Mouse (Mus musculus): ENCODE data around the gene Rbm33. TPM values are rescaled to one million over a fixed set of nuclear protein-coding genes. Genes with fewer than 3 reads are reported as not detected.

The Rbm33 gene
- polyA plus RNA-seq, 1 experiment from 2014 or later, result 16.1 TPM

DNA sequence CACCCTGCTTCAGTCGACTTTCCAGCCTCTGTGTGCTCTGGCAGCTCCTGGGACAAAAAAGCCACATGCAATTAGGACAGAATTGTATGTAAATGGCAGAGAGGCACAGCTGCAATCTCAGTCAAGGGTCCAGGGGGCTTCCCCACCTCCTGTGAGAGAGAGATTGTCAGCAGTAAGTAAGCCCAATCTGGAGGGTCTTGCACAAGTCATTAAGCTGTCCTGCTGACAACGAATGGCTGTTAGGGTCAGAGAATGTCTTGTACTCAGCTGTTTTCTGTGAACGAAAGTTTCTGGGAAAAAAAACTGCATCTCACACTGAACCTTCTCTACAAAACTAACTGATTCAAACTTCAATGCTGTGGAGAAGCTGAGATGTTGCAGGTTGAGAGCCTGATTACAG lies 24.6 kb upstream of the Rbm33 start:
- Histone ChIP-seq H3K27ac (ENCODE audit: low read depth, low read length) (no peak overlapping the region), H3K4me2 (no peak overlapping the region), H3K36me3 (ENCODE audit: control insufficient read depth, insufficient read depth, low read length) (no peaks in the 10 kb centered on the region), H3K4me1 (ENCODE audit: control insufficient read depth, insufficient read depth, low read length) (no peaks in the 10 kb centered on the region), H3K4me3 (ENCODE audit: low read depth, low read length) (no peak overlapping the region), H3K27me3 (ENCODE audit: control insufficient read depth, insufficient read depth, low read length) (peaks cover 2% of the 10 kb centered on the region; the same call in 1 of the 2 replicates), H3K9ac (ENCODE audit: low read depth, low read length) (no peak overlapping the region), H3K9me3 (replicated peaks; ENCODE audit: control insufficient read depth, low read length) (no peaks in the 10 kb centered on the region)
- ATAC-seq (replicated peaks; ENCODE audit: insufficient number of reproducible peaks, low FRiP score, low TSS enrichment), result no peak
- WGBS (ENCODE audit: insufficient replicate concordance), result 47% methylated on average over 3 of the region's 3 CpGs

DNA sequence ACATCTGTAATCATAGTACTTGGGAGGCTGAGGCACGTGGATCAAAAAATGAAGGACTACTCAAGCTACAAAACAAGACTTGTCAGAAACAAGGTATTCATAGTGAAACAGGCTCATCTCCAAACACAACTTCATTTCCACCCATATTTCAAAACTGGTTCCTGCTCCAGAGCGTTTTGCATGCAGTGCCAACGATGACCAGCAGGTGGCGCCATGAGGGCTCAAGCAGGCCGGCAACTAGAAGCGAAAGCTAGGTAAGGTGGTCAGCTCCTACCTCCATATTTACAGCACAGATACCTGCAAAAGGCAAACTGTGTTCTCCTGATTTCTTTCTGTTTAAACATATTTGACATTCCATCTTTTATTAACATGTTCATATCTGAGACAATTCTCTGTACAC lies 22.9 kb upstream of the Rbm33 start:
- Histone ChIP-seq H3K9me3 (replicated peaks; ENCODE audit: control insufficient read depth, low read length) (no peaks in the 10 kb centered on the region), H3K9ac (ENCODE audit: low read depth, low read length) (no peak overlapping the region), H3K27ac (ENCODE audit: low read depth, low read length) (no peak overlapping the region), H3K27me3 (ENCODE audit: control insufficient read depth, insufficient read depth, low read length) (peaks cover 2% of the 10 kb centered on the region; the same call in 1 of the 2 replicates), H3K36me3 (ENCODE audit: control insufficient read depth, insufficient read depth, low read length) (no peaks in the 10 kb centered on the region), H3K4me3 (ENCODE audit: low read depth, low read length) (no peak overlapping the region), H3K4me1 (ENCODE audit: control insufficient read depth, insufficient read depth, low read length) (no peaks in the 10 kb centered on the region), H3K4me2 (no peak overlapping the region)
- ATAC-seq (replicated peaks; ENCODE audit: insufficient number of reproducible peaks, low FRiP score, low TSS enrichment), result no peak
- 9% methylated on average over 6 of the region's 6 CpGs for WGBS (ENCODE audit: insufficient replicate concordance)

DNA sequence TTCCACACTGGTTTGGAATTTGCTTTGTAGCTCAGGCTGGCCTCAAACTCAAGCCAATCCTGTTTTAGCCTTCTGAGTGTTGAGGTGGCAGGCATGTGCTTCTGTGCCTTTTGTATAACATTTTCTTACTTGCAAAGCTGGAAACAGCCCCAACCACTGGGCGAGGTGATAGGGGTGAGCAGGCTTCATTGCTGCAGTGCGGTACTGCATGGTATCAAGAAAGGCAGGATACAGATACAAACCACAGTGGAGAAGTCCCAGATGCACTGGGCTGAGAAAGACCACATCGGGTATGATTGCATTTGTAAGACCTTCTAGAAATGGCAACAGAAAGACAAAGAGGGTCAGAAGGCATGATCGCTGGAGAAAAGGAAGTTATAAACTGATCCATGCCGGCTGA lies 18.8 kb upstream of the Rbm33 start:
- no peaks in the 10 kb centered on the region for H3K27me3 ChIP-seq (ENCODE audit: control insufficient read depth, insufficient read depth, low read length)
- 67% methylated on average over 5 of the region's 5 CpGs for WGBS (ENCODE audit: insufficient replicate concordance)

DNA sequence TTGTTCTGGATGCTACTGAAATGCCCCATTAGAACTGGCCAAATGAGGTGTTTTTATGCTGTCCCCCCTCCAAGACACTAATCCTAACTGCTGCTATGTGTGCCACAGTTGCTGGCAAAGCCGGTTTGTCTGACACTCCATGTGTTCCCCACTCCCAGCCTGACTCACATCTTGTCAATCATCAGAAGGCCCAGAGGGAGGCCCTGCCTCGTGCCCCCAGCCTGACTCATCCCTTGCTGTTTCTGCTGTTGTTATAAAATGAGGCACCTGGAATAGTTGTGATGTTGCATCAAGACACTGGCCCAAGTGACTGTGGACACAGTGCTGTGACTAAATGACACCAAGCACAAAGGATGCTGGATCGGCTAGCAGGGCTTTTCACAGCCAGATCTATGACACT lies 18.2 kb upstream of the Rbm33 start:
- Histone ChIP-seq H3K27me3 (ENCODE audit: control insufficient read depth, insufficient read depth, low read length) (no peaks in the 10 kb centered on the region), H3K27ac (ENCODE audit: low read depth, low read length) (no peak overlapping the region), H3K9me3 (replicated peaks; ENCODE audit: control insufficient read depth, low read length) (no peaks in the 10 kb centered on the region), H3K4me3 (ENCODE audit: low read depth, low read length) (no peak overlapping the region), H3K4me1 (ENCODE audit: control insufficient read depth, insufficient read depth, low read length) (no peaks in the 10 kb centered on the region), H3K36me3 (ENCODE audit: control insufficient read depth, insufficient read depth, low read length) (no peaks in the 10 kb centered on the region), H3K9ac (ENCODE audit: low read depth, low read length) (no peak overlapping the region), H3K4me2 (no peak overlapping the region)
- WGBS (ENCODE audit: insufficient replicate concordance), result 49% methylated on average over 3 of the region's 3 CpGs
- no peak for ATAC-seq (replicated peaks; ENCODE audit: insufficient number of reproducible peaks, low FRiP score, low TSS enrichment)

More for the DNA sequence above, 18.8 kb upstream of the Rbm33 start:
- Histone ChIP-seq H3K4me3 (ENCODE audit: low read depth, low read length) (no peak overlapping the region), H3K4me2 (no peak overlapping the region), H3K9me3 (replicated peaks; ENCODE audit: control insufficient read depth, low read length) (no peaks in the 10 kb centered on the region), H3K27ac (ENCODE audit: low read depth, low read length) (no peak overlapping the region), H3K36me3 (ENCODE audit: control insufficient read depth, insufficient read depth, low read length) (no peaks in the 10 kb centered on the region), H3K4me1 (ENCODE audit: control insufficient read depth, insufficient read depth, low read length) (no peaks in the 10 kb centered on the region), H3K9ac (ENCODE audit: low read depth, low read length) (no peak overlapping the region)
- no peak for ATAC-seq (replicated peaks; ENCODE audit: insufficient number of reproducible peaks, low FRiP score, low TSS enrichment)

DNA sequence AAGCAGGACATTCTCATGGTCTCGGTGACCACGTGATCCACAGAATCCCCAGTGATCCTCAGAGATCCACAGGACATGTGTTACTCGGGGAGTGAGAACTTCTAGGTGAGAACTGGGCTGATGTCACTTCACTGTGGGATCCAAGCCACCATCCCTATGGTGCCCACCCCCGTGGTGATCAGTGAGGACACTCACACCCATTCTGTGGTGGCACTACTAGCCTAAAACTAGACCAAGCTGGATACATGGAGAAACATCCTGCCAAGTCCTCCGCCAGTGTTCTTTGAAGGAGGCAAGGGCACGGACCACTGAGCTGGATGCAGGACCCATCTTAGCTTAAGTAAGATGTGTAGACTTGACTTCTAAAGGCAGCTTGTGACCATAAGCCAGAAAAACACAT lies 17.6 kb upstream of the Rbm33 start:
- WGBS (ENCODE audit: insufficient replicate concordance), result 70% methylated on average over 6 of the region's 6 CpGs
- H3K9me3 ChIP-seq (replicated peaks; ENCODE audit: control insufficient read depth, low read length), result no peaks in the 10 kb centered on the region
- H3K4me3 ChIP-seq (ENCODE audit: low read depth, low read length), result no peak overlapping the region
- H3K4me1 ChIP-seq (ENCODE audit: control insufficient read depth, insufficient read depth, low read length), result no peaks in the 10 kb centered on the region
- H3K36me3 ChIP-seq (ENCODE audit: control insufficient read depth, insufficient read depth, low read length), result no peaks in the 10 kb centered on the region
- ATAC-seq (replicated peaks; ENCODE audit: insufficient number of reproducible peaks, low FRiP score, low TSS enrichment), result no peak
- no peak overlapping the region for H3K9ac ChIP-seq (ENCODE audit: low read depth, low read length)
- H3K27ac ChIP-seq (ENCODE audit: low read depth, low read length), result no peak overlapping the region
- H3K4me2 ChIP-seq, result no peak overlapping the region
- no peaks in the 10 kb centered on the region for H3K27me3 ChIP-seq (ENCODE audit: control insufficient read depth, insufficient read depth, low read length)

DNA sequence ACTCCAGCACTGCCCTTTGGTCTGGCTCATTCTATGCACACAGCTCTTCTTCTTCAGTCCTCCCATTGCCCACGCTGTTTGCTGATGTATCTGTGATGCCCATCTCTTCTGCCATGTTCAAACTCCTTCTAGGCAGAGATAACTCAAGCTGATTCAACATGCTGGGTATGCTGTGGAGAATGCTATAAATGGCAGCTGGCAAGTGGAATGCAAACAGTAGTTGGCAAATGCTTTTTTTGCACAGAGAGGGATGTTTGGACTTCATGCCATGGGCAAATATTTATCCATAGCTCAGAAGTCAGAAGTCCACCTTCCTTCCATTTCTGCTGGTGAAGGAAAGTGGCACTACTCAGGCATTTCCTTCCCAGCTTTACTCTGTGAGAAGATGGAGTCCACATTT lies 14.2 kb upstream of the Rbm33 start:
- Histone ChIP-seq H3K4me3 (ENCODE audit: low read depth, low read length) (no peak overlapping the region), H3K4me2 (no peak overlapping the region), H3K9ac (ENCODE audit: low read depth, low read length) (no peak overlapping the region), H3K27me3 (ENCODE audit: control insufficient read depth, insufficient read depth, low read length) (no peaks in the 10 kb centered on the region), H3K36me3 (ENCODE audit: control insufficient read depth, insufficient read depth, low read length) (no peaks in the 10 kb centered on the region), H3K4me1 (ENCODE audit: control insufficient read depth, insufficient read depth, low read length) (no peaks in the 10 kb centered on the region), H3K9me3 (replicated peaks; ENCODE audit: control insufficient read depth, low read length) (no peaks in the 10 kb centered on the region), H3K27ac (ENCODE audit: low read depth, low read length) (no peak overlapping the region)
- no peak for ATAC-seq (replicated peaks; ENCODE audit: insufficient number of reproducible peaks, low FRiP score, low TSS enrichment)
- 74% methylated on average over 1 of the region's 1 CpGs for WGBS (ENCODE audit: insufficient replicate concordance)

DNA sequence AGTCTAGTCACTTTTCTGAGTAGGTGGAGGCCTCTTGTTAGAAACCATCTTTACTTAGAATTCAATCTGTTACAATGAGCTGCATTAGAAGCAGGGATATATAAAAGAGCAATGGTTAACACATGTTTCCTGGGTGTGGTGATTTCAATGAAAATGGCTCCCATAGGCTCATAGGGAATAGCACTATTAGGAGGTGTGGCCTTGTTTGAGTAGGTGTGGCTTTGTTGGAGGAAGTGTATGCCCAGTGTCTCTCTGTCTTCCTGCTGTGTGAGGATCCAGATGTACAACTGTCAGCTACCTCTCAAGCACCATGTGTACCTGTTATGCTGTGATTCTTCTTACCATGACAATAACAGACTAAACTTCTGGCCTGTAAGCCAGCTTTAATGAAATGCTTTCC lies 12.4 kb upstream of the Rbm33 start:
- Histone ChIP-seq H3K27ac (ENCODE audit: low read depth, low read length) (no peak overlapping the region), H3K36me3 (ENCODE audit: control insufficient read depth, insufficient read depth, low read length) (no peaks in the 10 kb centered on the region), H3K27me3 (ENCODE audit: control insufficient read depth, insufficient read depth, low read length) (no peaks in the 10 kb centered on the region), H3K4me1 (ENCODE audit: control insufficient read depth, insufficient read depth, low read length) (no peaks in the 10 kb centered on the region), H3K4me3 (ENCODE audit: low read depth, low read length) (no peak overlapping the region), H3K4me2 (no peak overlapping the region), H3K9me3 (replicated peaks; ENCODE audit: control insufficient read depth, low read length) (no peaks in the 10 kb centered on the region), H3K9ac (ENCODE audit: low read depth, low read length) (no peak overlapping the region)
- ATAC-seq (replicated peaks; ENCODE audit: insufficient number of reproducible peaks, low FRiP score, low TSS enrichment), result no peak

DNA sequence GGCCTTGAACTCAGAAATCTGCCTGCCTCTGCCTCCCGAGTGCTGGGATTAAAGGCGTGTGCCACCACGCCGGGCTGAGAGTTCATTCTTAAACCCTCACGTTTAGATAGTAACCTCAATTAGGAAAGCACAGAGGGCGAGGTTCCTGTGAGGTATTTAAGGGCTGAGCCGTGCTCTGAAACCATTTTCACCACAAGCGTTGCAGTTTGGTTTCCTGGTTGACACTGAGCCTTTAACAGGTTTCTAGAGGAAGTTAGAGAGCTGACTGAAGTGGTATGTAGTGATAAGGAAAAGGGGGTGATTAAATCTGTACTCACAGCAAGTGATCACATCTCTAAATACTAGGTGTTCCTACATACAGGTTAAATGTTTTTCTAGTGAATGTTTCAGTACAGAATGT lies 1.4 kb upstream of the Rbm33 start:
- Histone ChIP-seq H3K27me3 (ENCODE audit: control insufficient read depth, insufficient read depth, low read length) (no peaks in the 10 kb centered on the region), H3K9ac (ENCODE audit: low read depth, low read length) (no peak overlapping the region), H3K4me2 (no peak overlapping the region), H3K27ac (ENCODE audit: low read depth, low read length) (no peak overlapping the region), H3K9me3 (replicated peaks; ENCODE audit: control insufficient read depth, low read length) (no peaks in the 10 kb centered on the region), H3K36me3 (ENCODE audit: control insufficient read depth, insufficient read depth, low read length) (no peaks in the 10 kb centered on the region), H3K4me3 (ENCODE audit: low read depth, low read length) (no peak overlapping the region), H3K4me1 (ENCODE audit: control insufficient read depth, insufficient read depth, low read length) (peaks cover 4% of the 10 kb centered on the region)
- ATAC-seq (replicated peaks; ENCODE audit: insufficient number of reproducible peaks, low FRiP score, low TSS enrichment), result no peak
- 60% methylated on average over 8 of the region's 8 CpGs for WGBS (ENCODE audit: insufficient replicate concordance)

DNA sequence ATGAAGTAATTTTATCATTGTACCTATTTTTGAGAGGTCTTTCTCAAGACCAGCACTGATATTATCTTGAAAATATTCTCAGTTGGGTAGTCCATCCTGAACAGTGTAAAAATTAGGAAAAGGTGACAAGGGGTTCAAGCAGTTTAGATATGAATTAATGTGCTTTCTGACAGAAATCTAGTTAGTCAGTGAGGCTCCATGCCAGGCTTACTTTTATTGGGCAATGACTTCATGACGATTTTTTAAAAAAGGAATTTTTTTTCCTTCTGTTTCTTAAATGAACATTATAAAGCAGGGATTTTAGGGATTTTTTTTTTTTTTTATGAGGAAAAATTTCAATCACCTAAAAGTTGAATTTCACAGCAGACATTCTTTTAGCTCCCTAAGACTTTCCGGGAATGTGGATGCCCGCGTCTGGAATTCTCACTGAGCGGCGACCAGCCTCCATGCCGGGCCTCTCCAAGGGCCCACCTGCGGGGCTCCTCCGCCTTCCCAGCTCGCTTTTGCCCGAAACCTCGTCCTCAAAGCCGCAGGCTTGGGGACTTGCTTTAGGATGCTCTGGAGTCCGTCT lies 685 bp upstream of the Rbm33 start:
- ATAC-seq (replicated peaks; ENCODE audit: insufficient number of reproducible peaks, low FRiP score, low TSS enrichment), result no peak; the same call in 1 of the 2 replicates

More for the DNA sequence above, 685 bp upstream of the Rbm33 start:
- Histone ChIP-seq H3K27ac (ENCODE audit: low read depth, low read length) (peak overlapping the region; percentile 100), H3K9me3 (replicated peaks; ENCODE audit: control insufficient read depth, low read length) (no peaks in the 10 kb centered on the region), H3K9ac (ENCODE audit: low read depth, low read length) (peak overlapping the region; percentile 99), H3K4me2 (peak overlapping the region; percentile 81), H3K36me3 (ENCODE audit: control insufficient read depth, insufficient read depth, low read length) (no peaks in the 10 kb centered on the region), H3K4me3 (ENCODE audit: low read depth, low read length) (peak overlapping the region; percentile 76), H3K27me3 (ENCODE audit: control insufficient read depth, insufficient read depth, low read length) (no peaks in the 10 kb centered on the region), H3K4me1 (ENCODE audit: control insufficient read depth, insufficient read depth, low read length) (peaks cover 4% of the 10 kb centered on the region)
- WGBS (ENCODE audit: insufficient replicate concordance), result 1% methylated on average over 14 of the region's 14 CpGs

Data from heart, embryonic 11.5 days (tissue).